Mouse (Mus musculus) forebrain, embryonic 11.5 days (tissue): ENCODE results near the gene Aoc1. TPM values are rescaled to one million over a fixed set of nuclear protein-coding genes. Genes with fewer than 3 reads are reported as not detected.
"Not testable (repeated sequence)": the region's sequence is repeated elsewhere in the genome, so short reads cannot be mapped to it uniquely, and the experiment has no call there.

Experiments
- ATAC-seq: fragments of 200-750 bp; cut with Nextera tagmentation; replicated peaks from 2 replicates; pipeline ENCODE4 v1.8.0; 2017; ENCODE audit warnings: moderate TSS enrichment; ENCODE audit not compliant: low FRiP score
- DNase-seq: peaks from one replicate; pipeline ENCODE4 v3.0.0-alpha.2; 2017; ENCODE audit warnings: low spot score
- H3K27ac ChIP-seq: fragments of 300-500 bp; sonication (generic); 2 replicates; pipeline ENCODE4 v1.5.1; 2014; ENCODE audit warnings: low read depth, low read length
- H3K27me3 ChIP-seq: fragments of 300-500 bp; sonication (generic); 2 replicates; pipeline ENCODE4 v1.6.1; 2014; ENCODE audit warnings: mild to moderate bottlenecking, low read length, mixed read lengths; ENCODE audit not compliant: control insufficient read depth, insufficient read depth
- H3K36me3 ChIP-seq: fragments of 300-500 bp; sonication (generic); 2 replicates; pipeline ENCODE4 v1.6.1; 2014; ENCODE audit warnings: mild to moderate bottlenecking, low read length, moderate library complexity, mixed read lengths; ENCODE audit not compliant: control insufficient read depth, insufficient read depth
- H3K4me1 ChIP-seq: fragments of 300-500 bp; sonication (generic); replicated peaks from 2 replicates; pipeline ENCODE4 v1.6.1; 2014; ENCODE audit warnings: low read length, mixed read lengths; ENCODE audit not compliant: control insufficient read depth, insufficient read depth
- H3K4me2 ChIP-seq: fragments of 300-500 bp; sonication (generic); 2 replicates; pipeline ENCODE4 v1.6.1; 2014; ENCODE audit warnings: low read depth, mild to moderate bottlenecking, low read length, moderate library complexity, mixed read lengths; ENCODE audit not compliant: severe bottlenecking
- H3K4me3 ChIP-seq: fragments of 300-500 bp; sonication (generic); 2 replicates; pipeline ENCODE4 v1.5.1; 2014; ENCODE audit warnings: low read depth, low read length
- H3K9ac ChIP-seq: fragments of 300-500 bp; sonication (generic); 2 replicates; pipeline ENCODE4 v1.6.1; 2014; ENCODE audit warnings: low read length
- H3K9me3 ChIP-seq: fragments of 300-500 bp; sonication (generic); 2 replicates; pipeline ENCODE4 v1.6.1; 2016; ENCODE audit warnings: low read length, mixed read lengths; ENCODE audit not compliant: control insufficient read depth
- WGBS: fragments of 180-500 bp; shearing (Covaris S2); extraction: QIAGEN DNeasy Blood & Tissue Kit; methylation state at CpG from one replicate; pipeline ENCODE4 v1.1.7; 2014; 5-methylcytosine and 5-hydroxymethylcytosine counted together
- polyA plus RNA-seq: library from polyadenylated mRNA; unstranded; fragments of >200 nt; fragmentation: Nextera tagmentation; extraction: Ambion mirVana; gene quantifications from 2 replicates; pipeline ENCODE4 v1.2.1, GENCODE M21; 2014

Aoc1 gene
- polyA plus RNA-seq, 1 experiment from 2014 or later: not detected

DNA sequence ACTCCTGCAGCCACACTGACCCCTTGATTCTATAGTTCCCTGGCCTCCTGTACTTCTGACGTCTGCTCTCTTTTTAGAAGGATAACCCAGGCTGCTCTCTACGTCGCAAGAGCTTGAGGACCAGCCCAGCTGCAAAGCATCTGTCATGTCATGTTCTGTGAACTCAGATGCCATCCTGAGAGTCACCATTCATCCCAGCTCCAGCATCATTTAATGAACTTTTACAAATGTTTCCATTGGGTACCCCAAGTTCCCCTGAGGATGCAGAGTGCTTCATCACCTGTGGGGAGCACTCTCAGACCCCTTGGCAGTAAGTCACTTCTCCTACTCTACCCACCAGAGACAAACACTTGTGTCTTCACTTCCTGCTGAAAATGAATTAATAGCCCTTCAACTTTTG, 8.5 kb upstream of the Aoc1 start:
- Histone ChIP-seq H3K36me3 (no peaks in the 10 kb centered on the region), H3K9ac (no peak overlapping the region), H3K4me2 (no peak overlapping the region), H3K4me3 (no peak overlapping the region), H3K4me1 (peaks cover 4% of the 10 kb centered on the region; the same call in 1 of the 2 replicates), H3K27me3 (peaks cover 35% of the 10 kb centered on the region), H3K27ac (no peak overlapping the region), H3K9me3 (no peaks in the 10 kb centered on the region)
- DNase-seq (no peak), ATAC-seq (no peak)
- WGBS: 68% methylated on average over 3 of the region's 3 CpGs

DNA sequence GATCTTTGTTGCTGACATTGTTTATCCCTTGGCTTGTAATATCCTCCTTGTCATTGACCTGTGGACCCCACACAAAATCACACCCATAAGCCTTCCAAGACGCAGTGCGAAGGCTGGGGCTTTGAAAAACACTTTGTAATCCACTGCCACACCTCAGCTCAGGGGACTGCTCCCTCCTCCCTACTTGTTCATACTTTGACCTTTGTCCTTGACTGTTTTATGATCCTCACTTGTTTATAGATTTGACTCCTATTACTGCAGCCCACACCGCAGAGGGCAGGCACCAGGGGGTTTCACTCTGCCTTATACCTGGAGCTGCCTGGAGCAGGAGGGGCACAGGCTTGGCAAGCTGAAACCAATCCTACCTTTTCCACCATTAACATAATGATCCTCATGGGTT, 8.0 kb upstream of the Aoc1 start:
- Histone ChIP-seq H3K4me3 (no peak overlapping the region), H3K4me1 (peaks cover 4% of the 10 kb centered on the region; the same call in 1 of the 2 replicates), H3K36me3 (no peaks in the 10 kb centered on the region), H3K27ac (no peak overlapping the region), H3K4me2 (no peak overlapping the region), H3K9ac (no peak overlapping the region), H3K27me3 (peaks cover 39% of the 10 kb centered on the region), H3K9me3 (no peaks in the 10 kb centered on the region)
- WGBS: 74% methylated on average over 3 of the region's 3 CpGs
- ATAC-seq (no peak), DNase-seq (no peak)

DNA sequence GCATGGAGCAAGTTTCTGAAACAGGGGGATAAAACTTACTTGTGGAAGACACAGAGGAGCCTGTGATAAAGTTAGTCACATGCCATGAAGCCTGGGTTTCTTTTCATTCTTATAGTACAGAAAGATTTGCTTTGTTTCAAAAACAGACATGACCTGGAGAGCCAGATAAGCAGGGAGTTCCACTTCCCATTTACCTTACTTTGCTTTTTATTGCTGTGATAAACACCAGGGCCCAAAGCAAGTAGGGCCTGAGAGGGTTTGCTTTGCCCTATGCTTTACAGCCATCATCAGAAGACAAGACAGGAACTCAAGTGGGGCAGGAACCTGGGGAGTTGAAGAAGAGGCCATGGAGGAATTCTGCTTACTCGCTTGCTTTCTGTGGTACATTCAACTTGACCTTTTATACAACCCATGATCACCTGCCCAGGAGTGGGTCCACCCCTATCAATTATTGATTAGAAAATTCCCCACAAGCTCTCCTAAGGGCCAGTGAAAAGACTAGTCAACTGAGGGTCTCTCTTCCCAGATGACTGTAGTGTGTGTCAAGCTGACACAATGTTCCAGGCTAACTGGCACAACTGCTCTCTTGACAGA, 7.4 kb upstream of the Aoc1 start:
- no peaks in the 10 kb centered on the region for H3K36me3 ChIP-seq
- H3K9me3 ChIP-seq: no peaks in the 10 kb centered on the region
- no peak for DNase-seq
- peaks cover 4% of the 10 kb centered on the region; the same call in 1 of the 2 replicates for H3K4me1 ChIP-seq
- H3K9ac ChIP-seq: no peak overlapping the region
- no peak overlapping the region for H3K27ac ChIP-seq
- WGBS: 92% methylated on average over 1 of the region's 1 CpGs
- H3K4me2 ChIP-seq: no peak overlapping the region
- H3K27me3 ChIP-seq: peaks cover 44% of the 10 kb centered on the region
- ATAC-seq: no peak
- H3K4me3 ChIP-seq: no peak overlapping the region

DNA sequence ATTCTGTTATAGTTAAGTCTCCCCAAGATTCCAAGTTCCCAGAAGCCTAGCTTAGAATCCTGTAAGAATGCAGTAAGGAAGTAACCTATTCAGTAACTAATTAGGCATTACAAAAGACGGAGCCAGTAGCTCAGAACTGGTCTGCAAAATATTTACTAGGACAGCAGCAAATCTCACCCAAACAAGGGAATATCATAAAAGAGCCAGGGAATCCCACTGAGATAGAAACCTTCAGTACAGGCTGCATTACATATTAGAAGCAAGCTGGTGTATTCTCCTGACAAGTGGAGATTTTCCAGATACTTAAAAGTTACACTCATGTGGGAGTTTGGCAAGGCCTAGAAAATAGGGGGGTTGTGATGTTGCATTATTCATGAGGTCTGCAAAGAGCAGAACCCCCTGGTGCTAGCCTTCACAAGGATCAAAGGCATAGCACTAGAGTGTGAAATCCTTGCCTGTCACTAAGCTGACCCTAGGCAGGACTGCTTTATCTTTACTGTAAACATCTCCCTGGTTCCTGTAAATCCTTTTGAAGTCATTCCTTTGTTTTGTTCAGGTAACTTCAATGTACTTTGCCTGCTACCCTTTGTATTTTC, 6.2 kb upstream of the Aoc1 start:
- H3K4me2 ChIP-seq, H3K36me3 ChIP-seq, H3K9ac ChIP-seq, ATAC-seq, DNase-seq, H3K27ac ChIP-seq, H3K4me1 ChIP-seq, H3K4me3 ChIP-seq, H3K9me3 ChIP-seq: not testable (repeated sequence)
- peaks cover 45% of the 10 kb centered on the region for H3K27me3 ChIP-seq
- 8% methylated on average over 1 of the region's 1 CpGs for WGBS

DNA sequence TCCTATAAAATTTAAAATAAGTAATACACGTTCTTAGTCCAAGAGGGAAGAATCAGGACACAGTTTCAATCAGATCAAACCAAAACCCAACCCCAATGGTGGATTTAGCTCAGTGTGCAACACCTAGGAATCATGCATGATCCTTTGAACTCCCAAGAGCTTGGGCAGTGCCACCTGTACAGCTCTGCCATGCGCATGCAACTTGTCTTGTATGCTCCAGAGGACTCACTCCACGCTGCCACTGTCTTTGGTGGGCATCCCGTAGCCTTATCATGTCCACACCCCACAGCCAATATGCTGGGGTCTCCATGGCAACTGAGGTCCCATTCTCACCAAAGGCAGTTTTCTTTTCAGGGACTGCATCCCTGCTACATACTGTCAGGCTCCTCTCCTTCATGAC, 5.5 kb upstream of the Aoc1 start:
- Histone ChIP-seq H3K4me1 (peaks cover 4% of the 10 kb centered on the region; the same call in 1 of the 2 replicates), H3K27me3 (peaks cover 45% of the 10 kb centered on the region), H3K36me3 (no peaks in the 10 kb centered on the region), H3K4me3 (no peak overlapping the region), H3K9ac (no peak overlapping the region), H3K9me3 (no peaks in the 10 kb centered on the region), H3K4me2 (no peak overlapping the region), H3K27ac (no peak overlapping the region)
- ATAC-seq (no peak; the same call in 1 of the 2 replicates), DNase-seq (no peak)
- WGBS: 50% methylated on average over 4 of the region's 4 CpGs

DNA sequence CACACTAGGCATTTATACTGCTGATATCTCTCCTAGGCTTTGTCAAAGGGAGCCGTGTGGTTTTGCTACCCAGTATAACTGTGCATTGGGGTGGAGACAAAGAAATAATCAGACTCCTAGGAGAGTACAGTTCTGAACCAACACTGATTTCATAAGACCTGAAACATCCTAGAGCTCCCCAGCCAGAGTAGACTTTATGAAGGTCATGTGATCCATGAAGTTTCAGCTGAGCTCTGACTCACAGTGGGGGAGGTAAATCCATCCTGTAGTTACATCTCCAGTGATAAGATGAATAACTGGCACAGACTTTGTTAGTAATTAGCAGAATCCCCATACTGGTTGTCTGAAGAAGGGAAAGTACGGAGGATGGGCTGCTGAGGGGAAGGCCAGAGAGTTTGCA, 2.9 kb upstream of the Aoc1 start:
- Histone ChIP-seq H3K27ac (no peak overlapping the region), H3K27me3 (peaks cover 32% of the 10 kb centered on the region), H3K4me3 (no peak overlapping the region), H3K4me1 (peaks cover 4% of the 10 kb centered on the region; the same call in 1 of the 2 replicates), H3K9me3 (no peaks in the 10 kb centered on the region), H3K4me2 (no peak overlapping the region), H3K36me3 (no peaks in the 10 kb centered on the region), H3K9ac (no peak overlapping the region)
- no peak for ATAC-seq
- WGBS: 83% methylated on average over 2 of the region's 2 CpGs
- no peak for DNase-seq

DNA sequence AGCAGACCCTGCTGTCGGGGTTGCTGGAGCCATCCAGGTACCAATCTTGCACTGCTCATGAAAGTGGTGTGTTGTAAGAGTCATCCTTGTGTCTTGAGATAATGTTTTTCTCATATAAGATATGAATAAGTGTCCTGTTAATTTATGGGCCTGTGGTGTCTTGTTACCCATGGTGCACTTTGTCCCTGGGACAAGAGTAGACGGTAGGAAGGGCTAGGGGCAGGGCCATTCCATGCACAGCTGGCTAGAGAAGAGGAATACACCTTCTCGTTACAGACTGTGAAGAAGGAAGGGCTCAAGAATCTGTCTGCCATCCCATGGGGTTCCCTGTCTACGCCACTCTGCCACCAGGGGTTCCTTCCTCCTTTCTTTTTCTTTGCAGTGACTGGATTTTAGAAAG, 1.9 kb downstream of the Aoc1 start:
- DNase-seq (no peak), ATAC-seq (no peak)
- Histone ChIP-seq H3K9ac (no peak overlapping the region), H3K4me3 (no peak overlapping the region), H3K9me3 (no peaks in the 10 kb centered on the region), H3K4me1 (no peaks in the 10 kb centered on the region), H3K36me3 (no peaks in the 10 kb centered on the region), H3K27me3 (peaks cover 9% of the 10 kb centered on the region), H3K4me2 (no peak overlapping the region), H3K27ac (no peak overlapping the region)
- WGBS: 79% methylated on average over 4 of the region's 4 CpGs

DNA sequence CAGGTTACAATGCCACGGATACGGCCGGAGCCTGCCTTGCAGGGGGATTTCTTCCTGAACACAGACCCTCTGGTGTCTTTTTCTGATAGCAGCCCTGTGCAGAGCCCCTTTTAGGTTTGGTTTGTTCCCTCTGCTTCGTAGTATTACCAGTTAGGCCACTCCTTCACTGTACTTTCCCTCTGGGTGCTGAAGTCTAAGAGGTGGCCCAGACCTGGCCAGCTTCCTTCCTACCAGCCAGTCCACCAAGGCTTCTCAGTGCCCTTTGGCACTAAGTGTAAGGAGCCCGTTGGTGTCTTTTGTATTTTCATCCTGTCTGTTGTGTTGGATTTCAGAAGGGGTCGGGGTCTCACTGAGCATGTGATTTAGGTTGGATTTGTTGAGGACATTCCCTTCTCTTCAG, 2.8 kb downstream of the Aoc1 start:
- WGBS: 83% methylated on average over 6 of the region's 6 CpGs
- Histone ChIP-seq H3K27me3 (peaks cover under 1% of the 10 kb centered on the region; the same call in 1 of the 2 replicates), H3K27ac (no peak overlapping the region), H3K4me3 (no peak overlapping the region), H3K36me3 (no peaks in the 10 kb centered on the region), H3K4me2 (no peak overlapping the region), H3K9ac (no peak overlapping the region), H3K4me1 (no peaks in the 10 kb centered on the region), H3K9me3 (no peaks in the 10 kb centered on the region)
- DNase-seq (no peak), ATAC-seq (no peak)
